Mouse (Mus musculus): ENCODE data around the gene Castor2.
A peak's percentile ranks its signal among the peaks of the same experiment; 100 is the strongest.

The Castor2 gene

DNA sequence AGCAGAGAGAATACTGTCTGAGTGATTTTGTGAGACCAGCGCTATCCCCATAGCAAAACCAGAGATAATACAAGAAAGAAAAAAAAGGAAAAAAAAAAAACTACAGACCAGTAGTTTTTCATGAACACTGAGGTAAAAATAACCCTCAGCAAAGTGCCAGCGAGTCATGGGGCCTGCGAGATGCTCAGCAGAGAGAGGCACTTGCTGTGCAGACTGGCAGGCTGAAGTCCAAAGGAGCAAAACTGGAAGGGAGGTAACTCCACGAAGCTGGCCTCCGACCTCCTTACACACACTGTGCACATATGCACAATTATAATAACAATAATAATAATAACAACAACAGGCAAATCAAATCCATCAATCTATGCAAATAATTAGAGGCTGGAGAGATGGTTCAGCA, 12.3 kb upstream of the Castor2 start:
- no peak for DNase-seq (ENCODE audit: low read depth, low spot score)
- Histone ChIP-seq H3K36me3 (ENCODE audit: control insufficient read depth, insufficient read depth, low read length, poor library complexity, severe bottlenecking) (no peaks in the 10 kb centered on the region), H3K27me3 (ENCODE audit: control insufficient read depth, insufficient read depth, low read length, poor library complexity, severe bottlenecking) (no peaks in the 10 kb centered on the region)

DNA sequence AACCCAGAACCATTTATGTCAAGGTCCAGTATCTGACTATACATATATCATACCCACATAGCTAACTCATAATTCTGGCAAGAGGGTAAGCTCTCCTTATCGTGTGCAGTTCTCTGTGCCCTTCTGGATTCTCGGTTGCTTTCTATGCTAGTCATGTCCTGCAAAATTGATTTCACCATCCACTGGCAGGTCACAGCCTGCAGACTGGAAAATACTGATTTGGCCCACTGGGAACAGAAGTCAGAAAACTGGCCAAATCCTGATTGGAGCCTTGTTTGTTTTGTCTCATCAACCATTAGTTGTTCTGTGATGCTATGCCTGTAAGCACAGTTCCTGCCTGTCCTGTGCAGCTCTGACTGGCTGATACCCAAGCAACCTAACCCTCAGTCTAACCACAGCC, 3.7 kb upstream of the Castor2 start:
- no peaks in the 10 kb centered on the region for H3K36me3 ChIP-seq (ENCODE audit: control insufficient read depth, insufficient read depth, low read length, poor library complexity, severe bottlenecking)
- no peak for DNase-seq (ENCODE audit: low read depth, low spot score)
- H3K27me3 ChIP-seq (ENCODE audit: control insufficient read depth, insufficient read depth, low read length, poor library complexity, severe bottlenecking) = no peaks in the 10 kb centered on the region

DNA sequence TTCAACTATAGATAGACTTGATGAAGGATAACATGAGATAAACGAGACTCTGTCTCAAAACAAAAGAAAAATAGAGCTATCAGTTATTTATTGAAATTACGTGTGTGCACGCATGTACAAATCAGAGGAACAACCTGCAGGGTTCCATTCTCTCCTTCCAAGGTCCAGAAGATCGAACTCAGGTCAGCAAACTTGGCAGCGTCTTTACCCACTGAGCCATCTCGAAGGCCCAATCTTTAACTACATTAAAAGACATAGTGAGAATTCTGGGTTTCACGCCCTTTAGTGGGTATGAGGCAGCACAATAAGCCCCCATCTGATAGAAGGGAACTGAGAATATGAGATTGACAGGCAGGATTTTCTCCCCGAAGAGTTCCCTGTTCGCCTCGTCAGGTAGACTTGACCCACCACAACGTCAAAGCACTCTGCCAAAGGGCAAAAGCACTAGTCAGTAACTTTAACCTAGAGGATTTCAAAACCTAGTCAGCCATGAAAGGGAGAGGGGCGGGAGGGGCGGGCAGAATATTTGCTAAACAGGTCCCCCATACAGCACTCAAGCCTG, 1.1 kb upstream of the Castor2 start:
- Histone ChIP-seq H3K36me3 (ENCODE audit: control insufficient read depth, insufficient read depth, low read length, poor library complexity, severe bottlenecking) (no peaks in the 10 kb centered on the region), H3K27me3 (ENCODE audit: control insufficient read depth, insufficient read depth, low read length, poor library complexity, severe bottlenecking) (no peaks in the 10 kb centered on the region)
- no peak for DNase-seq (ENCODE audit: low read depth, low spot score)

DNA sequence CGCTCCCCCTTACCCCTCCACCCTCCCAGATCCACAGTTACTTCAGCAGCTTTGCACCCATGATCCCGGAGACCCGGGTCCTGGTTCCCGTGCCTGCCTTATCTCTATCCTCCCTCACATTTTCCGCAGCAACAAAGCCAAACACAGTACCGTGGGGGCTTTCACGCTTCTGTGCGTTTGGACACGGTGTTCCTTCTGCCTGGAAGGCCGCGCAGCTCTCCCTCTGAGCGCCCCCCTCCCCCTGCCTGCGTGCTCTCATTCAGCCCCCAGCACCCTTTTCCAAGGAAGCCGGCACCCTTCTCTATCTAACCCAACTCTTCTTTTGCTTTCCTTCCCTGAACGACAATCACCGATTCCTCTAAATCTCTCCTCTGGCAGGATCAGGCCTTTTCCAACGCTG, 535 bp upstream of the Castor2 start:
- no peaks in the 10 kb centered on the region for H3K36me3 ChIP-seq (ENCODE audit: control insufficient read depth, insufficient read depth, low read length, poor library complexity, severe bottlenecking)
- no peak for DNase-seq (ENCODE audit: low read depth, low spot score)
- no peaks in the 10 kb centered on the region for H3K27me3 ChIP-seq (ENCODE audit: control insufficient read depth, insufficient read depth, low read length, poor library complexity, severe bottlenecking)

DNA sequence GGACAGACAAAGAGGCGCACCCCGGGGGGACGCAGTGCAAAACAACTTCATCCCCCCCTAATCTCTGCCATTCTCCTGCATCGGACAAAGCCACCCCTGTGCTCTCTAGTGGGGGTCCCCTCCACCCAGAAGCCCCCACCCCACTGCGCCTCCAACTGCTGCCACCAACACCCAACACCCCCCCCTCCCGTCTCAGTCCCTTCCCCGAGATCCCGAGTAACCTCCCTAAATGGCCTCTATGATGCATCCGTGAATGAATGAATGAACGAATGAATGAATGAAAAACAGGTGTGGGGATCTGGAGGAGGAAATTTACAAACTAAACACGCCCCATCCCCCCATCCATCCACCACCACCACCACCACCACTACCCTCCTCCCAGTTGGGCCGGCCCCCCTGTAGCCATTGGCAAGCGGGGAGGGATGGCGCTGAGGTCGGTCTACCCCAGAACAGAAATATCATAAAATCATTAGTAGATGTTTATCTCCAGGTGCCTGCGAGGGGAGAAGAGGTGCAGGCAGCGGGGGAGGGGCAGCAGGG, 791 bp downstream of the Castor2 start:
- no peak for DNase-seq (ENCODE audit: low read depth, low spot score)

DNA sequence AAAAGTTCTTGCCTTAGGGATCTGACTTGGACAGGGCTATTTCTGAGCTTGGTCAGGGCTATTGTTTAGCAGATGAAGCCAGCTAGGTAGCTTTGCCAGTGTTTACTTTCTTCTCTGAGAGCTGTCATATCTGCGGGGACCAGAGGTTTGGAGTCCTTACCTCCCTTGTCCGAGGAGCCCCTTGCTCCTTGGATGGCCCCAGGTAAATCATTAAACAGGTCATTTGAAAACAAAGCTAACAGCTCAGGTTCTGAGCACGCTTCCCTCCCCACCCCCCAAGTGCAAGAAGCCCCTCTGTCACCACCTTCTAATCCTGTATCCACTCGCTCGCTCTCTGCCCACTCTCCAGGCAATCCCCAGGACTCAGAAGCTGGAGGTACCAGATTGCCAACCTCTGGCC, 1.8 kb downstream of the Castor2 start:
- H3K27me3 ChIP-seq (ENCODE audit: control insufficient read depth, insufficient read depth, low read length, poor library complexity, severe bottlenecking) = peaks cover 2% of the 10 kb centered on the region; the same call in 1 of the 2 replicates
- no peaks in the 10 kb centered on the region for H3K36me3 ChIP-seq (ENCODE audit: control insufficient read depth, insufficient read depth, low read length, poor library complexity, severe bottlenecking)
- no peak for DNase-seq (ENCODE audit: low read depth, low spot score)

More for the DNA sequence above, 791 bp downstream of the Castor2 start:
- H3K36me3 ChIP-seq (ENCODE audit: control insufficient read depth, insufficient read depth, low read length, poor library complexity, severe bottlenecking) = no peaks in the 10 kb centered on the region
- H3K27me3 ChIP-seq (ENCODE audit: control insufficient read depth, insufficient read depth, low read length, poor library complexity, severe bottlenecking) = peaks cover 2% of the 10 kb centered on the region; the same call in 1 of the 2 replicates

DNA sequence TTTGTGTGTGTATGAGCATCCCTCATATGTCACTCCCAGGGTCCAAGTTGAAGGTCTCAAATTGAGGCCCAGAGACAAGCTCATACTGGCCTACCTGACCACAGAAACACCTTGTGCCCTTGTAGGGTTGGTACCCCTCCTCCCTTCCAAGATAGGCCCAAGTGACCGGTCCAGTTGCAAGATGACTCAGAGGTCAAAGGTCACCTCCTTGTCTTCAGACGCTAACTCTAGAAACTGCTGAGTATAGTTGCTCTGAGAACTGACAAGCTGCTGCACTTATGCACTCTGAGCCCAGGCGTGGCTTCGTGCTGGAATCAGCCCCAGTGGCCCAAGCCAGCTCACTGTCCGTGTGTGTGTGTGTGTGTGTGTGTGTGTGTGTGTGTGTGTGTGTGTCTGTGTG, 2.4 kb downstream of the Castor2 start:
- Histone ChIP-seq H3K27me3 (ENCODE audit: control insufficient read depth, insufficient read depth, low read length, poor library complexity, severe bottlenecking) (peaks cover 2% of the 10 kb centered on the region; the same call in 1 of the 2 replicates), H3K36me3 (ENCODE audit: control insufficient read depth, insufficient read depth, low read length, poor library complexity, severe bottlenecking) (no peaks in the 10 kb centered on the region)
- DNase-seq (ENCODE audit: low read depth, low spot score) = no peak

DNA sequence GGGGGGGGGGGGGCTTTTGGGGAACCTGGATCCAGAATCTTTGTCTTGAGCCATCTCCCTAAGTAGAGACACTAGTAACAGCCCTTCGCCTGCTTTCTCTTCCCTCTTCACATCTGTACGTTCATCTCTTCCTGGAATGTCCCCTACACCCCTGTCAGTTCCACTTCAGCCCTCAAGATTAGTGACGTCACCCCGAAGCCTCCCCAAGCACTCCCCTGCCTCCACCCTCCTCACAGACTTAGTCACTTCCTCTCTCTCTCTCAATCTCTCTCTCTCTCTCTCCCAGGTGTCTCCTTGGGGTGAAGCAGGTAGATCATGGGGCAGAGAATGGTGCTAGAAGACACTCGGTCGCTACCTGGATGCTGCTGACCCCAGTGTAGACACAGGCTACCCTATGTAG, 3.2 kb downstream of the Castor2 start:
- peak; percentile 56 for DNase-seq (ENCODE audit: low read depth, low spot score)

DNA sequence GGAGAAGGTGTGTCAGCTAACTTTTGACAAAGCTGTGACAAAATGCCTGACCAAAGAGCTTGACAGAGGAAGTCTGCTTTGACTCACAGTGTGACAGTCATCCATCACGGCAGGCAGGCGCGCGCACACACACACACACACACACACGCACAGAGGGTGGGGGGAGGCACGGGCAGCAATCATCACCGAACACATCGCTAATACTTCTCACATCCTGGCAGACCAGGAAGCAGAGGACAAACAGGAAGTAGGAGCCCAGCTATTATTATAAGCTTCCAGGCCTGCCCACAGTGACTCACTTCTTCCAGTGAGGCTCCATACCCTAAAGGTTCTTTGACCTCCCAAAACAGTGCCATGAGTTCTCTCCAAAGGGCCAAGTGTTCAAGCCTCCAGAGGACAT, 6.3 kb downstream of the Castor2 start:
- no peaks in the 10 kb centered on the region for H3K36me3 ChIP-seq (ENCODE audit: control insufficient read depth, insufficient read depth, low read length, poor library complexity, severe bottlenecking)
- no peak for DNase-seq (ENCODE audit: low read depth, low spot score)

More for the DNA sequence above, 3.2 kb downstream of the Castor2 start:
- Histone ChIP-seq H3K36me3 (ENCODE audit: control insufficient read depth, insufficient read depth, low read length, poor library complexity, severe bottlenecking) (no peaks in the 10 kb centered on the region), H3K27me3 (ENCODE audit: control insufficient read depth, insufficient read depth, low read length, poor library complexity, severe bottlenecking) (peaks cover 2% of the 10 kb centered on the region; the same call in 1 of the 2 replicates)

DNA sequence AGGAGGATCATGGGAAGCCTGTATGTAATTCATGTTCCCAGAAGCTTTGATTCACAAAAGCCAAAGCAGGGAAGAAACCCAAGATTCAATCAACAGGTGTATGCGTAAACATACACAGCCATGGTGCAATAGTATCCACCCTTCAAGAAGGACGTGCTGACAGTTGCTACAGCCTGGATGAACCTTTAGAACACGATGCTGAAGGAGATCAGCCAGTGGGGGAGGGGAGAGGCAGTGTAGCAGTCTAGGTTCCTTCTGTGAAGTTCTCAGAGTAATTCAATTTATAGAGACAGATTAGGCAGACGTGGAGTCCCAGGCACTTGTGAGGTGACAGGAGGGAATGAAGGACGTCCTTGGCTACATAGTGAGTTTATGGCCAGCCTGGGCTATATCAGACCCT, 15.5 kb downstream of the Castor2 start:
- no peaks in the 10 kb centered on the region for H3K27me3 ChIP-seq (ENCODE audit: control insufficient read depth, insufficient read depth, low read length, poor library complexity, severe bottlenecking)
- no peak for DNase-seq (ENCODE audit: low read depth, low spot score)
- no peaks in the 10 kb centered on the region for H3K36me3 ChIP-seq (ENCODE audit: control insufficient read depth, insufficient read depth, low read length, poor library complexity, severe bottlenecking)

More for the DNA sequence above, 6.3 kb downstream of the Castor2 start:
- peaks cover 2% of the 10 kb centered on the region; the same call in 1 of the 2 replicates for H3K27me3 ChIP-seq (ENCODE audit: control insufficient read depth, insufficient read depth, low read length, poor library complexity, severe bottlenecking)

DNA sequence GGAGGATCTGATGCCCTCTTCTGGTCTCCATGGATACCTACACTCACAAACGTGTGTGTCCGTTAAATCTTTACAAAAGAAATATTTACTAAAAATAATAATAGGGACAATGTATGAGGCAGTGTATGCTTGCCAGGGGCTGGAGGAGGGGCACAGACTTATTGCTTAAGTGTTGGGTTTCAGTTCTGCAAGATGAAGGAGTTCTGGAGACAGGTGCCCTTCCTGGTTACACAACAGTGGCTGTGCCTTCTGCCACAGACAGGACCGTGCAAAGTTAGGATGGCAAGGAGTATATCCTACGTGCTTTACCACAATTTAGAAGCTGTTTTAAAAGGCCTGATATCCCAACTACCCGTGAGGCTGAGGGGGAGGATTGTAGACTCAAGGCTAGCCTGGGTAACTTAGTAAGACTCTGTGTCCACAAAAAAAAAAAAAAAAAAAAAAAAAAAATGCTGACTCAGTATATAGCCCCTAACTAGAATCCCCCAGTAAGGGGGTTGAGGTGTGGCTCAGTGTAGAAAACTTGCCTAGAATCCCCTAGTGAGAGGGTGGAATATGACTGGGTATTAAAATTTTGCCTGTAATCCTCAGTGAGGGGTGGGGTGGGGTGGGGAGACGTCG, 16.2 kb downstream of the Castor2 start:
- H3K36me3 ChIP-seq (ENCODE audit: control insufficient read depth, insufficient read depth, low read length, poor library complexity, severe bottlenecking) = no peaks in the 10 kb centered on the region
- no peak for DNase-seq (ENCODE audit: low read depth, low spot score)
- no peaks in the 10 kb centered on the region for H3K27me3 ChIP-seq (ENCODE audit: control insufficient read depth, insufficient read depth, low read length, poor library complexity, severe bottlenecking)

DNA sequence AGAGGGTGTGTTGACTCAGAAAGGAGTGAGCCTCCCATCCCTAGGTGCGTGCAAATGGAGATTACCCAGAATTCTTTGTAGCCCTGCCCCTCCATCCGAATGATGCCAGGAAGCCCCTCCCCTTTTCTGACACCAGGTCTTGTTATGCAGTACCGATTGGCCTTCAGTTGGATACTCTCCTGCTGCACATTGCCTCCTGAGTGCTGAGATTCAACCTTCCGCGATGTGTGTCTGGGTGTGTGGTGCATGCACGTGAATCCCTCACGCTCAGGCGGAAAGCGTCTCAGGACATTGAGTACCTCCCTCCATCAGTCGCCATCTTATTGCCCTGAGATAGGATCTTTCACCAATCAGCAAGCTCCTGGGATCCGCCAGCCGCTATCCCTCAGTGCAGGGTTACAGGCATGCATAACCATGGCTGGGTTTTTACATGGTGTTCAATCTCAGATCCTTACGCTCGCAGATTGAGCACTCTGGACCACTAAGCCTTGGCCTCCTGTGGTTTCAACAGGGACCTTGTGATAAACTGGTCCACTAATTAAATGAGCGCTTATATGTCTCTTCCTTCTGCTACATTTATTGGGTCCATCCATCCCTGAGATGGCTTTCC, 19.4 kb downstream of the Castor2 start:
- Histone ChIP-seq H3K27me3 (ENCODE audit: control insufficient read depth, insufficient read depth, low read length, poor library complexity, severe bottlenecking) (no peaks in the 10 kb centered on the region), H3K36me3 (ENCODE audit: control insufficient read depth, insufficient read depth, low read length, poor library complexity, severe bottlenecking) (no peaks in the 10 kb centered on the region)
- DNase-seq (ENCODE audit: low read depth, low spot score) = no peak

DNA sequence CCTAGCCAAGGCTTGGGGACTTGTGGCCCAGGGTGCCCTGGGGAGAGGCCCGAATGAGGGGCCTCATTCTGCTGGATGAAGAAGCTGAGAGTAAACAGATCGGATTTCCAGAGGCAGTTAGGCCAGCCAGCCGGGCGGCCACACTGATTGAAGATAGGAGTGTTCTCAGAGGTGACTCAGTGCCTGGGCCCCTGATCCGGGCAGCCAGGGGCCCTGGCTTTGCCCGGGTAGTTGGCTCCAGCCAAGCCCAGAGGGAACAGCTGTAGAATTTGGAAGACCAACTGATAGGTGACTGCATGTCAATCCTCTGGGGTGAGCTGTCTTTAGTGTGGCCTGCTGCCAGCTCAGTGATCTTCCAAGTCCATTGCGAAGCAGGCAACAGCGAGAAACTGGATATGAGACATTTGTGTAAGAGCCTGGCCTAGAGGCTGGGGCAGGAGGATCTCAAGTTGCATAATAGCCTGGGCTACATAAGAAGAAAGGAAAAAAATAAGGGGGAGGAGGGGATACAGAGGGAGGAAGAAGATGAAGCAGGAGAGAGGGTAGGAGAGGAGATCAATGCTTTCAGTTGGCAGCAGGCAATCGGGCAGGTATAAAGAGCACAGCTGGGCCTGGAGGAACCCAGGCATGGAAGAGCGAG, 20.1 kb downstream of the Castor2 start:
- Histone ChIP-seq H3K27me3 (ENCODE audit: control insufficient read depth, insufficient read depth, low read length, poor library complexity, severe bottlenecking) (no peaks in the 10 kb centered on the region), H3K36me3 (ENCODE audit: control insufficient read depth, insufficient read depth, low read length, poor library complexity, severe bottlenecking) (no peaks in the 10 kb centered on the region)
- no peak for DNase-seq (ENCODE audit: low read depth, low spot score)

DNA sequence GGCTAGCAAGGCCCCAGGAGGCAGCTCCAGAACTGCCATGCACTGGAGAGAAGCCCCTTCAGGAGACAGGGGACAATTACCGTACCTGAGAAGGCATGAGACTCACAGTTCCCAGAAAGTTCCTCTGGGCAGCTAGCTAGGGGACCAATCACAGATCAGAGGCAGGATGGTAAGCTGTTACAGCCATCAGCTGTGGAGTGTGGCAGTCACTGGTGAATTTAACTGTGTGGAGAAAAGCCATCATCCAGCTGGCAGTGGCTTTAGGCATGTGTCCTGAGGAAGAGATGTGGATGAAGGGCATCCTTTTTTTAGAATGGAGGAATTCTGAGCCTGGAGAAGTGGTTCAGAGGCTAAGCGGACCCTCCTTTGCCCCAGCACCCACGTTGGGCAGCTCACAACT, 20.6 kb downstream of the Castor2 start:
- no peaks in the 10 kb centered on the region for H3K27me3 ChIP-seq (ENCODE audit: control insufficient read depth, insufficient read depth, low read length, poor library complexity, severe bottlenecking)
- DNase-seq (ENCODE audit: low read depth, low spot score) = no peak
- no peaks in the 10 kb centered on the region for H3K36me3 ChIP-seq (ENCODE audit: control insufficient read depth, insufficient read depth, low read length, poor library complexity, severe bottlenecking)
